Mouse (Mus musculus): ENCODE measurements around the gene Nsf. TPM values are rescaled to one million over a fixed set of nuclear protein-coding genes. Genes with fewer than 3 reads are reported as not detected.
"Not testable (repeated sequence)": the region's sequence is repeated elsewhere in the genome, so short reads cannot be mapped to it uniquely, and the experiment has no call there.

The Nsf gene
- polyA plus RNA-seq, 1 experiment from 2014 or later: 54.4 TPM

GRCm38 (mm10) chr11:103883793-103884192 is 70.1 kb downstream of the Nsf start:
- no peak for DNase-seq (ENCODE audit: low spot score)
- Histone ChIP-seq H3K9me3 (no peaks in the 10 kb centered on the region), H3K27me3 (replicated peaks; ENCODE audit: low read depth, poor library complexity, severe bottlenecking) (no peaks in the 10 kb centered on the region), H3K27ac (replicated peaks) (peak overlapping the region; percentile 81), H3K4me1 (peaks cover 23% of the 10 kb centered on the region), H3K36me3 (replicated peaks) (peaks cover 48% of the 10 kb centered on the region), H3K4me3 (no peak overlapping the region)
- 89% methylated on average over 10 of the region's 10 CpGs for WGBS

- not testable (repeated sequence) for H3K27me3 ChIP-seq (replicated peaks; ENCODE audit: low read depth, poor library complexity, severe bottlenecking); H3K4me1 ChIP-seq; H3K4me3 ChIP-seq; H3K9me3 ChIP-seq; DNase-seq (ENCODE audit: low spot score); H3K27ac ChIP-seq (replicated peaks)
- 94% methylated on average over 8 of the region's 8 CpGs for WGBS
- peaks cover 50% of the 10 kb centered on the region for H3K36me3 ChIP-seq (replicated peaks)
Measured at GRCm38 (mm10) chr11:103879476-103879875, 74.4 kb downstream of the Nsf start.

GRCm38 (mm10) chr11:103878441-103878840 is 75.4 kb downstream of the Nsf start:
- WGBS: 86% methylated on average over 6 of the region's 6 CpGs
- H3K27me3 ChIP-seq (replicated peaks; ENCODE audit: low read depth, poor library complexity, severe bottlenecking): no peaks in the 10 kb centered on the region
- peaks cover 49% of the 10 kb centered on the region for H3K36me3 ChIP-seq (replicated peaks)
- peaks cover 8% of the 10 kb centered on the region; the same call in 1 of the 2 replicates for H3K9me3 ChIP-seq
- H3K27ac ChIP-seq (replicated peaks): no peak overlapping the region
- H3K4me3 ChIP-seq: no peak overlapping the region
- no peaks in the 10 kb centered on the region for H3K4me1 ChIP-seq
- DNase-seq (ENCODE audit: low spot score): no peak

- Histone ChIP-seq H3K4me1 (peaks cover 13% of the 10 kb centered on the region), H3K27ac (replicated peaks) (no peak overlapping the region), H3K9me3 (peaks cover 8% of the 10 kb centered on the region; the same call in 1 of the 2 replicates), H3K27me3 (replicated peaks; ENCODE audit: low read depth, poor library complexity, severe bottlenecking) (no peaks in the 10 kb centered on the region), H3K36me3 (replicated peaks) (peaks cover 42% of the 10 kb centered on the region), H3K4me3 (no peak overlapping the region)
- DNase-seq (ENCODE audit: low spot score): no peak
- WGBS: 88% methylated on average over 9 of the region's 9 CpGs
Measured at GRCm38 (mm10) chr11:103870352-103870751, 83.5 kb downstream of the Nsf start.

GRCm38 (mm10) chr11:103867702-103868101 is 86.2 kb downstream of the Nsf start:
- Histone ChIP-seq H3K4me1 (peaks cover 13% of the 10 kb centered on the region), H3K9me3 (no peaks in the 10 kb centered on the region), H3K27me3 (replicated peaks; ENCODE audit: low read depth, poor library complexity, severe bottlenecking) (no peaks in the 10 kb centered on the region), H3K36me3 (replicated peaks) (peaks cover 32% of the 10 kb centered on the region), H3K27ac (replicated peaks) (no peak overlapping the region), H3K4me3 (no peak overlapping the region)
- DNase-seq (ENCODE audit: low spot score): no peak
- WGBS: 29% methylated on average over 5 of the region's 5 CpGs

- WGBS: 70% methylated on average over 7 of the region's 7 CpGs
Measured at GRCm38 (mm10) chr11:103865346-103865745, 88.5 kb downstream of the Nsf start.

GRCm38 (mm10) chr11:103864486-103864885 is 89.4 kb downstream of the Nsf start:
- Histone ChIP-seq H3K27me3 (replicated peaks; ENCODE audit: low read depth, poor library complexity, severe bottlenecking) (no peaks in the 10 kb centered on the region), H3K4me3 (no peak overlapping the region), H3K27ac (replicated peaks) (no peak overlapping the region), H3K4me1 (peaks cover 19% of the 10 kb centered on the region), H3K9me3 (no peaks in the 10 kb centered on the region), H3K36me3 (replicated peaks) (peaks cover 38% of the 10 kb centered on the region)
- DNase-seq (ENCODE audit: low spot score): no peak
- 85% methylated on average over 4 of the region's 4 CpGs for WGBS

More at GRCm38 (mm10) chr11:103865346-103865745, 88.5 kb downstream of the Nsf start:
- Histone ChIP-seq H3K27ac (replicated peaks) (no peak overlapping the region), H3K4me1 (peaks cover 13% of the 10 kb centered on the region), H3K27me3 (replicated peaks; ENCODE audit: low read depth, poor library complexity, severe bottlenecking) (no peaks in the 10 kb centered on the region), H3K4me3 (no peak overlapping the region), H3K9me3 (no peaks in the 10 kb centered on the region), H3K36me3 (replicated peaks) (peaks cover 33% of the 10 kb centered on the region)
- DNase-seq (ENCODE audit: low spot score): no peak

- Histone ChIP-seq H3K36me3 (replicated peaks) (peaks cover 44% of the 10 kb centered on the region), H3K9me3 (no peaks in the 10 kb centered on the region), H3K4me1 (peaks cover 9% of the 10 kb centered on the region; the same call in 1 of the 2 replicates), H3K27ac (replicated peaks) (no peak overlapping the region), H3K27me3 (replicated peaks; ENCODE audit: low read depth, poor library complexity, severe bottlenecking) (no peaks in the 10 kb centered on the region), H3K4me3 (no peak overlapping the region)
- no peak for DNase-seq (ENCODE audit: low spot score)
- 85% methylated on average over 8 of the region's 8 CpGs for WGBS
Measured at GRCm38 (mm10) chr11:103862951-103863350, 90.9 kb downstream of the Nsf start.

GRCm38 (mm10) chr11:103859933-103860610 is 93.8 kb downstream of the Nsf start:
- Histone ChIP-seq H3K4me3 (no peak overlapping the region), H3K36me3 (replicated peaks) (peaks cover 54% of the 10 kb centered on the region), H3K9me3 (no peaks in the 10 kb centered on the region), H3K4me1 (peaks cover 6% of the 10 kb centered on the region; the same call in 1 of the 2 replicates), H3K27me3 (replicated peaks; ENCODE audit: low read depth, poor library complexity, severe bottlenecking) (no peaks in the 10 kb centered on the region), H3K27ac (replicated peaks) (no peak overlapping the region)
- 72% methylated on average over 4 of the region's 4 CpGs for WGBS
- no peak for DNase-seq (ENCODE audit: low spot score)

GRCm38 (mm10) chr11:103858760-103859159 is 95.1 kb downstream of the Nsf start:
- Histone ChIP-seq H3K27me3 (replicated peaks; ENCODE audit: low read depth, poor library complexity, severe bottlenecking) (no peaks in the 10 kb centered on the region), H3K4me1 (peaks cover 7% of the 10 kb centered on the region), H3K4me3 (no peak overlapping the region), H3K36me3 (replicated peaks) (peaks cover 54% of the 10 kb centered on the region), H3K27ac (replicated peaks) (no peak overlapping the region), H3K9me3 (no peaks in the 10 kb centered on the region)
- 71% methylated on average over 5 of the region's 5 CpGs for WGBS
- no peak for DNase-seq (ENCODE audit: low spot score)

- no peak overlapping the region for H3K4me3 ChIP-seq
- DNase-seq (ENCODE audit: low spot score): no peak
- H3K4me1 ChIP-seq: peaks cover 14% of the 10 kb centered on the region
- H3K27me3 ChIP-seq (replicated peaks; ENCODE audit: low read depth, poor library complexity, severe bottlenecking): no peaks in the 10 kb centered on the region
- 93% methylated on average over 7 of the region's 7 CpGs for WGBS
- no peaks in the 10 kb centered on the region for H3K9me3 ChIP-seq
- H3K36me3 ChIP-seq (replicated peaks): peaks cover 47% of the 10 kb centered on the region
- no peak overlapping the region for H3K27ac ChIP-seq (replicated peaks)
Measured at GRCm38 (mm10) chr11:103856641-103857040, 97.2 kb downstream of the Nsf start.

- no peaks in the 10 kb centered on the region for H3K9me3 ChIP-seq
- peaks cover 24% of the 10 kb centered on the region for H3K36me3 ChIP-seq (replicated peaks)
- no peaks in the 10 kb centered on the region for H3K27me3 ChIP-seq (replicated peaks; ENCODE audit: low read depth, poor library complexity, severe bottlenecking)
- H3K4me1 ChIP-seq: peaks cover 8% of the 10 kb centered on the region
- H3K27ac ChIP-seq (replicated peaks): no peak overlapping the region
- DNase-seq (ENCODE audit: low spot score): no peak
- no peak overlapping the region for H3K4me3 ChIP-seq
- 55% methylated on average over 9 of the region's 9 CpGs for WGBS
Measured at GRCm38 (mm10) chr11:103854294-103854693, 99.6 kb downstream of the Nsf start.

GRCm38 (mm10) chr11:103853284-103853920 is 100.5 kb downstream of the Nsf start:
- no peaks in the 10 kb centered on the region for H3K27me3 ChIP-seq (replicated peaks; ENCODE audit: low read depth, poor library complexity, severe bottlenecking)
- no peak overlapping the region for H3K4me3 ChIP-seq
- peaks cover 17% of the 10 kb centered on the region for H3K36me3 ChIP-seq (replicated peaks)
- peak; percentile 18 for DNase-seq (ENCODE audit: low spot score)
- 29% methylated on average over 10 of the region's 10 CpGs for WGBS
- no peak overlapping the region for H3K27ac ChIP-seq (replicated peaks)
- H3K9me3 ChIP-seq: no peaks in the 10 kb centered on the region
- H3K4me1 ChIP-seq: peaks cover 8% of the 10 kb centered on the region
